Mouse (Mus musculus) erythroblast, adult 5-6 weeks (primary cell): ENCODE results near the gene Inpp5a. TPM values are rescaled to one million over a fixed set of nuclear protein-coding genes. Genes with fewer than 3 reads are reported as not detected.

Experiments used
- ATAC-seq: replicated peaks from 2 replicates; pipeline ENCODE4 v1.8.0; 2016; ENCODE audit warnings: moderate number of reproducible peaks, mild to moderate bottlenecking, moderate TSS enrichment, inconsistent platforms; ENCODE audit not compliant: poor library complexity, low FRiP score, severe bottlenecking
- total RNA-seq, 2 experiments: library from RNA; stranded (forward) in 1 of 2; stranded (reverse) in 1 of 2; fragments of 150-400 nt in 1 of 2; fragments of 200-764, 138-1000 nt in 1 of 2; gene quantifications; 2 replicates each; pipeline versions ENCODE4 v1.2.3 to v1.2.4; 2015 to 2017; ENCODE audit warnings: low replicate concordance in 2 of 2

The Inpp5a gene
- total RNA-seq, 2 experiments from 2014 or later, result 4.4 to 6.9 TPM

DNA sequence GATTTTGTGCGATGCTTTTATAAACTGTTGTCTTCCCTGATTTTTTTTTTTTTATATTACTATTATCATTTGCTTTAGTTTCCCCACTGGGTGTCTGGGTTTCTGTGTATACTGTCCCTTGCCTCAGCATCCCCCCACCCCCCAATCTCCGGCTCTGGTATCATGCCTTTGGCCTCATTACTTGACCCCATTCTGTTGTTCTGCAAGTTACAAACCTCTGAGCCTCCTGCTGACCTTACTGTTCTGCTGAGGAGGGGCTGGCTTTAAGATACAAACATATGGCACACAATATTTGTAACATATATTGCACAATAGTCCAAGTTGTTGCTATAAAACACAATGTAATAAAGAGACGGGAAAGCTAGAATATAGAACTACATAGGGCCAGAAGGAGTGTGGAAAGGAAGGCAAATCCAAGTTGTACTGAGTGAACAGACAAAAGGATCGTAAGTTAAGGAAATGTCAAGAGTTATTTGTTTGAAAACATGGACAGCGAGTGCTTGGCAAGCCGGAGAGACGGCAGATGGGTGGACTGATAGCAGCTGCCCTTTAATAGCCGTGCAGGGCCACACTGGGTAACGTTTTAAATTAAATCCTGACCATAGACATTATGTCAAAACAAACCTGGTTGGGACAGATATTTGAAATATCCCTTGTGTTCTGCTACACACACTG, 49.2 kb downstream of the Inpp5a start:
- ATAC-seq, result no peak

GRCm38 (mm10) chr7:139438601-139438945, 49.7 kb downstream of the Inpp5a start:
- no peak for ATAC-seq

DNA sequence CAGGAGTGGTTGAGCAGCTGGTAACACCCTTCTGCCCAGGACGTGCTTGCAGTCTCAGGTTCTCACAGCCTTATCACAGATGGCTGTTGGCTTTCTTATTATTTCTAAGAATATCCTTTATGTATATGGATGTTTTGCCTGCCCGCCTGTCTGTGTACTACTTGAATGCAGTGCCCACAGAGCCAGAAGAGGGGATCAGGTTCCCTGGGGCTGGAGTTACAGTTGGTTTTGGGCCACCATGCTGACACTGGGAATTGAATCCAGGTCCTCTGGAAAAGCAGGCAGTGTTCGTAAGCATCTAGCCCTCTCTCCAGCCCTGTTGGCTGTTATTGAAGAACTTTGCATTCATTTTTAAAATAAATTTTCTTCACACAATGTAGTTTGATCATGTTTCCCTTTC, 50.1 kb downstream of the Inpp5a start:
- no peak for ATAC-seq

- no peak for ATAC-seq
These were observed 51.3 kb downstream of the Inpp5a start for GRCm38 (mm10) chr7:139439922-139440895.

DNA sequence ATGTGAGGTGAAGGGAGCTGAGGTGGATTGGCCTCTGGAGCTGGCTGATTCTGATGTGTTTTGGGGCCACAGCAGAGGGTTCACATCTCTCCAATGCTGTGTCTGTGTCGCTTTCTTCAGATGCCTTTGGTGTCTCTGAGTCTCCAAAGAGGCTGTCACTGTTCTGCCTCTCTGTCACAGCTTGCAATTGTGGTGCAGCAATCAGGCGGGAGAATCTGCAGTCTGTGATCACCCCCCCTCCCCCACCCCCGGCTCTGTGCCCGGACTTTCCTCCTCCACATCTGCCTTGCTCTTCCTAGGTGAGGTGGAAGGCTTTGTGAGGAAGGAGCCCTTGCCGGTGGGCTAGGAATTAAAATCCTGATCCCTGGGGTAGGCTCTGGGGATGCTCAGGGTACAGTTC, 52.1 kb downstream of the Inpp5a start:
- ATAC-seq, result no peak

- no peak for ATAC-seq
These were observed 52.9 kb downstream of the Inpp5a start for GRCm38 (mm10) chr7:139441761-139442211.

DNA sequence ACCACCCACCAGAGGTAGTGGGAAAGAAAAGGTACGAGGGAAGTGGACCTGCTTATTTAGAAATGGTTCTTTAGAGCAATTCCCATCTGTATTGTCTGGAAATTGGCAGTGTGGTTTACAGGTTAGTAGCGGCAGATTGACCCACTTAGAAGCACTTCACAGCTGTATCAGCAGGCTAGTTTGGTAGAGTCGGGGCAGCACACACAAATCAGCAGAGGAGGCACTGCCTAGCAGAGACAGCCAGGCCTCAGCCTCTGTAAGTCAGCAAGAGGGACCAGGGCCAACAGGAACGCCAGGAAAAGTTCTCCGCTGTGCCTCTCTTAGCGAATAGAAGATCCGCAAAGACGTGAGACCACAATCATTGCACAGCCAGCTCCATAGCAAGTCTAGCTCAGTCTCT, 56.7 kb downstream of the Inpp5a start:
- no peak for ATAC-seq

DNA sequence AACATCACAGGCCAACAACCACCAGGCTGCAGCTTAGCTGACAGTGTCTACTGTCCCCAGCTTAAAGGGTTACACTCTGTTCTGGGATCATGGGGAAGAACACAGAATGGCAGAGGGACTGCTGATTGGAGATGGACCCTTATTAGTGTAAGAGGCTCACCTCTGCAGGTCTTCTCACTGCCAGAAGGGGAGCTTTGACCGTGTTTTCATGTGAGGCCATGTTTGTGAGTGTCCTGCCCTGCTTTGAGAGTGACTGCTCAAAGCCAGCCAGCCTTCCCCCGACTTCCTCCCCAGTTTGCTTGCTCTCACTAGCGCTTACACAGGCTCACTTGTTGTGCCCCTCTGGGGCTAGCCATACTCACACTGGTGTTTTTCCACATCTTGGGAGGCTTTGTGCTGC, 58.5 kb downstream of the Inpp5a start:
- ATAC-seq, result no peak

GRCm38 (mm10) chr7:139450186-139450998, 61.5 kb downstream of the Inpp5a start:
- no peak for ATAC-seq

DNA sequence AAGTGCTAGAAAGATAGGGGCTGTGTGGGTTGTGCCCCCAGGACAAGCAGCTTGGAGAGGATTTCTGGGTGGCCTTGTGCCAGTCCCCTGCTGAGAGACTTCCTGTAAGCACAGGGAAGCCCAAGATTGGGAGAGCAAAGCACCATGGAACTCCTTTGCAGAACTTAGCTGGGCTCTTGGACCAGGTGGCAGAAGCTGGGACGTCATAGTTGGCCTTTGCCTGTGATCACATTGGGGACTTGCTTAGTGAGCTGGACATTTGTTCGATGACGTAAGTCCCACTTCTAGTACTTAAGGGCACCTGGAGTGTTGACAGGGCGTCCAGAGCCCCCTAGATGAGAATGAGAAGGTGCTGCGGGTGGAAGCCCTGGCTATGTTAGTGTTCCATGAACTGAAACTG, 62.8 kb downstream of the Inpp5a start:
- no peak for ATAC-seq

DNA sequence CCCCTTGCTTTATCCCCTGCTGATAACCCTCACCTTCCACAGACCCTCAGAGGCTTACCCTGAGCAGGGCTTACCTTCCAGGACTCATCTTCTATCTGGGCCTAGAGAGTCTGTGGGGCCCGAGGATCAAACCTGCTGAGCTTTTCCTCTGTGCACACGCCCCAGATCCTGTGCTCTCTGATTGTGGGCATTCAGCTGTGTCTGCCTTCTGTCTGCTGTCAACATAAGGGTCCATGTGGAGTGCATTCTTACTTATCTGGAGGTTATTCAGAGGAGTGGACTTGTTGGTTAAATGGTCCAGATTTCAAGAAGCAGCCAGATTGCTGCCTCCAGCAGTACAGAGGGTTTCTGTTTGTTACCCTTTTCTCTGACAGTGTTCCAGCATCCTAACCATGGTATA, 63.3 kb downstream of the Inpp5a start:
- ATAC-seq, result no peak

GRCm38 (mm10) chr7:139453198-139453597, 64.3 kb downstream of the Inpp5a start:
- no peak for ATAC-seq

DNA sequence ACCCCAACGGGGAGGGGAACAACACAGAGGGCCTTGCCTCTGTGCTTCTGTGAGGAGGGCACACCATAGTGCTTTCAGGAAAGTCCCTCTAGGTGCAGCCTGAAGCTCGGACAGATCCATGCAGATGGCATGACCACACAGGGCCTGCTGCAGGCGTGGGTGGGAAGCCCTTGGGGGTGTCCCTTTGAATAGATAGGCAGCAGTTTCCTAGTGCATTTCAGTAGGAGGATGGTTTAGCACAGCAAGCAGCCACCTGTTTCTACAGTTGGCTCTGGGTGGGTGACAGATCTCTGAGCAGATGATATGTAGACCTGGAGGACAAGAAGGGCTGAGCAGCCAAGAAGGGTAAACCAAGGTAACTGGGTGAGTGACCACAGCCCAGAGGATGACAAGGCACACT, 65.4 kb downstream of the Inpp5a start:
- no peak for ATAC-seq

DNA sequence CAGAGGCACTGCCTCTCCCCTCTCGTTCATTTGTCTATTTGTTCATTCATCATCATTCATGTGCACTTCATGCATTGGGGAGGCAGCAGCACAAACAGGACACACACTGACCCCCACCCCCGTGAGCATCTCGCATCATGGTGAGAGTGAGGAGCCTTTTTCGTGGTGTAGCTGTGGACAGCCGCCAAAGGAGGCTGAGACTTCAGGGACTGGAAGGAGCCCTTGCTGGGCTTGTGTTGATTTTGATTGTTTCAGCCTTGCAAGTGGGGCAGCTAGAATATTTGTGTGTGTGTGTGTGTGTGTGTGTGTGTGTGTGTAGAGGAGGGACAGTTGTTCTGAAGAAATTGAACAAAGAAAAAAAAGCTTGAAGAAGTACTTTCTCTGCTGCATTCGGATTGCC, 67.8 kb downstream of the Inpp5a start:
- ATAC-seq, result no peak

- no peak for ATAC-seq
These were observed 72.4 kb downstream of the Inpp5a start for GRCm38 (mm10) chr7:139461344-139461743.

DNA sequence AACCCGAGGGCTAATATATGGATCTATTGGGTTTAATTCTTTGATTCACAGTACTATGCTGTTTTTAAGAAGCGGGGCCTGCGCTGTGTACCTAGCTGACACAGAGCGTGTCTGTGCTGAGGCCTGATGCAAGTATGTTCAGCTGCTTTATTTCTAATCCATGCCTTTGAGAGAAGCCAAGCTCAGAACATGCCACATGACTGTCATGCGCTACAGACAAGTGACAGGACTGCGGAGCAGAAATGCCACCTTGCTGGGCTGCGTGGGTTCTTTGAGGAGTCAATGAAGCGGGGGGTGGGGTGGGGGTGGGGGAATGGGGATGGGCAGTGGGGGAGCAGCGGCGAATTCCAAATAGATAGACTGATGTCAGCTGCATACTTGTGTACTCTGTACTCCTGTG, 73.2 kb downstream of the Inpp5a start:
- no peak for ATAC-seq

GRCm38 (mm10) chr7:139465538-139465937, 76.6 kb downstream of the Inpp5a start:
- no peak for ATAC-seq

DNA sequence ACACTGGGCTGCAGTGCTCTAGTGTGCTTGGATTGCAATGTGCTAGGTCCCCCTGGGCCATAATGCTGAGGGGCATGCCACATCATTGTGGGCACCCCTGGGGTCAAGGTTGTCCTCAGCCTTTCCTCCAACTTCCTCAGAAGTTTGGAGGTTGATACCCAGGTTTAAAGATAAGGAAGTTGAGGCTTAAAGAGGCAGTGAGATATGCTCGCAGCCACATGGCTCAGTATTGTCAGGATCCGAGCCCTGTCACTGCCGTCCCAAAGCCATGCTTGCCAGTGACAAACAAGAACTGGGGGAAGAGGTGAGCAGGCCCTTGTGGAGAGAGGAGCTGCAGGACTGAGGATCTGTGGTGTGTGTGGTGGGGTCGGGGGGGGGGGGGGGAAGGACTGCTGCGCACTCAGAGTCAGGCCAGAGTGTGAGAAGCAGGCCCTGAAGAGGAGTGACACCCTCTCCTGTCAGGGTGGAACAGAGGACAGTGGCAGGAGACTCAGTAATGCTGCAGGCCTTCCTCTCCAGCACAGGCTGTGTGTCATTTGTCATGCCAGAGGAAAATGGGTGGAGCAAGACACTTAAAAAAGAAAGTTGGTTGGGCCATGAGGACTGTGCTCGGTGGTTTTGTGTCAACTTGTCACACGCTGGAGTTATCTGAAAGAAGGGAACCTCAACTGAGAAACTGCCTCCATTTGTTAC, 77.7 kb downstream of the Inpp5a start:
- ATAC-seq, result no peak

GRCm38 (mm10) chr7:139467177-139467895, 78.4 kb downstream of the Inpp5a start:
- no peak for ATAC-seq
